Mouse (Mus musculus) liver, embryonic 12.5 days (tissue): Measurements from ENCODE around the gene Slc1a2. TPM values are rescaled to one million over a fixed set of nuclear protein-coding genes. Genes with fewer than 3 reads are reported as not detected.

ENCODE experiments used
- ATAC-seq: fragments of 200-750 bp; cut with Nextera tagmentation; 2 replicates; pipeline ENCODE4 v1.8.0; 2017; ENCODE audit warnings: moderate number of reproducible peaks, mild to moderate bottlenecking, moderate library complexity
- H3K27ac ChIP-seq: fragments of 300-500 bp; sonication (generic); 2 replicates; pipeline ENCODE4 v1.5.1; 2016; ENCODE audit warnings: mild to moderate bottlenecking
- H3K27me3 ChIP-seq: fragments of 300-500 bp; sonication (generic); replicated peaks from 2 replicates; pipeline ENCODE4 v1.6.1; 2016; ENCODE audit warnings: mild to moderate bottlenecking, moderate library complexity
- H3K36me3 ChIP-seq: fragments of 300-500 bp; sonication (generic); 2 replicates; pipeline ENCODE4 v1.6.1; 2016; ENCODE audit warnings: mild to moderate bottlenecking, moderate library complexity
- H3K4me1 ChIP-seq: fragments of 300-500 bp; sonication (generic); 2 replicates; pipeline ENCODE4 v1.6.1; 2016
- H3K4me2 ChIP-seq: fragments of 300-500 bp; sonication (generic); 2 replicates; pipeline ENCODE4 v1.6.1; 2016; ENCODE audit warnings: mild to moderate bottlenecking, moderate library complexity
- H3K4me3 ChIP-seq: fragments of 300-500 bp; sonication (generic); 2 replicates; pipeline ENCODE4 v1.5.1; 2016; ENCODE audit warnings: mild to moderate bottlenecking, moderate library complexity
- H3K9ac ChIP-seq: fragments of 300-500 bp; sonication (generic); 2 replicates; pipeline ENCODE4 v1.6.1; 2016; ENCODE audit warnings: mild to moderate bottlenecking, moderate library complexity
- H3K9me3 ChIP-seq: fragments of 300-500 bp; sonication (generic); replicated peaks from 2 replicates; pipeline ENCODE4 v1.6.1; 2016; ENCODE audit warnings: mild to moderate bottlenecking, moderate library complexity
- WGBS: fragments of 180-500 bp; shearing (Covaris S2); methylation state at CpG from one replicate; pipeline ENCODE4 v1.1.7; 2016; ENCODE audit not compliant: insufficient replicate concordance; 5-methylcytosine and 5-hydroxymethylcytosine counted together
- polyA plus RNA-seq: library from polyadenylated mRNA; unstranded; fragments of >200 nt; fragmentation: Nextera tagmentation; extraction: Ambion mirVana; gene quantifications from 2 replicates; pipeline ENCODE4 v1.2.1, GENCODE M21; 2016

Slc1a2 gene
- polyA plus RNA-seq, 1 experiment from 2014 or later = 0.44 TPM

GRCm38 (mm10) chr2:102774700-102775099, 116.2 kb downstream of the Slc1a2 start:
- no peaks in the 10 kb centered on the region for H3K27me3 ChIP-seq
- 62% methylated on average over 4 of the region's 4 CpGs for WGBS
- H3K36me3 ChIP-seq = no peaks in the 10 kb centered on the region

GRCm38 (mm10) chr2:102775561-102775960, 117.1 kb downstream of the Slc1a2 start:
- H3K27ac ChIP-seq = no peak overlapping the region
- H3K9me3 ChIP-seq = no peaks in the 10 kb centered on the region
- no peaks in the 10 kb centered on the region for H3K4me1 ChIP-seq
- ATAC-seq = no peak
- H3K4me2 ChIP-seq = no peak overlapping the region
- no peaks in the 10 kb centered on the region for H3K36me3 ChIP-seq
- WGBS = 73% methylated on average over 1 of the region's 1 CpGs
- H3K4me3 ChIP-seq = no peak overlapping the region
- H3K9ac ChIP-seq = no peak overlapping the region
- no peaks in the 10 kb centered on the region for H3K27me3 ChIP-seq

More at GRCm38 (mm10) chr2:102774700-102775099, 116.2 kb downstream of the Slc1a2 start:
- H3K4me2 ChIP-seq = no peak overlapping the region
- no peak overlapping the region for H3K4me3 ChIP-seq
- ATAC-seq = no peak
- H3K27ac ChIP-seq = no peak overlapping the region
- no peak overlapping the region for H3K9ac ChIP-seq
- no peaks in the 10 kb centered on the region for H3K9me3 ChIP-seq
- H3K4me1 ChIP-seq = no peaks in the 10 kb centered on the region

- Histone ChIP-seq H3K27ac (no peak overlapping the region), H3K36me3 (no peaks in the 10 kb centered on the region), H3K4me2 (no peak overlapping the region), H3K4me3 (no peak overlapping the region), H3K27me3 (no peaks in the 10 kb centered on the region), H3K4me1 (no peaks in the 10 kb centered on the region), H3K9ac (no peak overlapping the region), H3K9me3 (no peaks in the 10 kb centered on the region)
- WGBS = 77% methylated on average over 3 of the region's 3 CpGs
- no peak for ATAC-seq
These were observed 119.7 kb downstream of the Slc1a2 start for GRCm38 (mm10) chr2:102778208-102778607.

- no peaks in the 10 kb centered on the region for H3K36me3 ChIP-seq
- no peak overlapping the region for H3K9ac ChIP-seq
- no peak overlapping the region for H3K27ac ChIP-seq
- H3K27me3 ChIP-seq = no peaks in the 10 kb centered on the region
- WGBS = 68% methylated on average over 7 of the region's 7 CpGs
- H3K4me3 ChIP-seq = no peak overlapping the region
- no peak for ATAC-seq
- no peaks in the 10 kb centered on the region for H3K4me1 ChIP-seq
- no peak overlapping the region for H3K4me2 ChIP-seq
- H3K9me3 ChIP-seq = no peaks in the 10 kb centered on the region
These were observed 124.3 kb downstream of the Slc1a2 start for GRCm38 (mm10) chr2:102782751-102783150.

- no peaks in the 10 kb centered on the region for H3K27me3 ChIP-seq
- no peaks in the 10 kb centered on the region for H3K9me3 ChIP-seq
- no peaks in the 10 kb centered on the region for H3K4me1 ChIP-seq
- WGBS = 31% methylated on average over 4 of the region's 4 CpGs
- ATAC-seq = no peak
- no peak overlapping the region for H3K4me3 ChIP-seq
- H3K9ac ChIP-seq = no peak overlapping the region
- no peak overlapping the region for H3K27ac ChIP-seq
- H3K4me2 ChIP-seq = no peak overlapping the region
- no peaks in the 10 kb centered on the region for H3K36me3 ChIP-seq
These were observed 127.2 kb downstream of the Slc1a2 start for GRCm38 (mm10) chr2:102785696-102786095.

GRCm38 (mm10) chr2:102791641-102792040, 133.2 kb downstream of the Slc1a2 start:
- Histone ChIP-seq H3K9ac (no peak overlapping the region), H3K27me3 (no peaks in the 10 kb centered on the region), H3K4me2 (no peak overlapping the region), H3K27ac (no peak overlapping the region), H3K36me3 (no peaks in the 10 kb centered on the region), H3K4me3 (no peak overlapping the region), H3K4me1 (no peaks in the 10 kb centered on the region), H3K9me3 (no peaks in the 10 kb centered on the region)
- ATAC-seq = no peak
- 49% methylated on average over 2 of the region's 2 CpGs for WGBS

GRCm38 (mm10) chr2:102792804-102793203, 134.3 kb downstream of the Slc1a2 start:
- H3K27me3 ChIP-seq = no peaks in the 10 kb centered on the region
- WGBS = 64% methylated on average over 6 of the region's 6 CpGs
- no peaks in the 10 kb centered on the region for H3K4me1 ChIP-seq

GRCm38 (mm10) chr2:102795034-102795433, 136.6 kb downstream of the Slc1a2 start:
- H3K36me3 ChIP-seq = no peaks in the 10 kb centered on the region
- no peak for ATAC-seq
- no peak overlapping the region for H3K4me3 ChIP-seq
- H3K27me3 ChIP-seq = no peaks in the 10 kb centered on the region
- no peaks in the 10 kb centered on the region for H3K9me3 ChIP-seq
- no peak overlapping the region for H3K9ac ChIP-seq
- WGBS = 36% methylated on average over 3 of the region's 3 CpGs
- H3K27ac ChIP-seq = no peak overlapping the region
- H3K4me1 ChIP-seq = no peaks in the 10 kb centered on the region
- H3K4me2 ChIP-seq = no peak overlapping the region

More at GRCm38 (mm10) chr2:102792804-102793203, 134.3 kb downstream of the Slc1a2 start:
- Histone ChIP-seq H3K27ac (no peak overlapping the region), H3K36me3 (no peaks in the 10 kb centered on the region), H3K9ac (no peak overlapping the region), H3K9me3 (no peaks in the 10 kb centered on the region), H3K4me3 (no peak overlapping the region), H3K4me2 (no peak overlapping the region)
- no peak for ATAC-seq

- Histone ChIP-seq H3K9me3 (no peaks in the 10 kb centered on the region), H3K4me2 (no peak overlapping the region), H3K4me1 (no peaks in the 10 kb centered on the region), H3K36me3 (no peaks in the 10 kb centered on the region), H3K9ac (no peak overlapping the region), H3K27ac (no peak overlapping the region), H3K4me3 (no peak overlapping the region), H3K27me3 (no peaks in the 10 kb centered on the region)
- ATAC-seq = no peak
- WGBS = 70% methylated on average over 2 of the region's 2 CpGs
These were observed 139.7 kb downstream of the Slc1a2 start for GRCm38 (mm10) chr2:102798149-102798548.

GRCm38 (mm10) chr2:102801899-102802298, 143.4 kb downstream of the Slc1a2 start:
- no peaks in the 10 kb centered on the region for H3K36me3 ChIP-seq
- H3K4me3 ChIP-seq = no peak overlapping the region
- no peaks in the 10 kb centered on the region for H3K4me1 ChIP-seq
- H3K9me3 ChIP-seq = no peaks in the 10 kb centered on the region
- no peak overlapping the region for H3K9ac ChIP-seq
- WGBS = 60% methylated on average over 1 of the region's 1 CpGs
- H3K27me3 ChIP-seq = no peaks in the 10 kb centered on the region
- H3K4me2 ChIP-seq = no peak overlapping the region
- no peak for ATAC-seq
- no peak overlapping the region for H3K27ac ChIP-seq

- H3K4me1 ChIP-seq = no peaks in the 10 kb centered on the region
- no peaks in the 10 kb centered on the region for H3K27me3 ChIP-seq
- ATAC-seq = no peak
- H3K4me3 ChIP-seq = no peak overlapping the region
- no peaks in the 10 kb centered on the region for H3K36me3 ChIP-seq
- 23% methylated on average over 2 of the region's 2 CpGs for WGBS
- H3K9me3 ChIP-seq = no peaks in the 10 kb centered on the region
- no peak overlapping the region for H3K27ac ChIP-seq
- no peak overlapping the region for H3K4me2 ChIP-seq
- H3K9ac ChIP-seq = no peak overlapping the region
These were observed 145.7 kb downstream of the Slc1a2 start for GRCm38 (mm10) chr2:102804109-102804508.

GRCm38 (mm10) chr2:102805283-102805682, 146.8 kb downstream of the Slc1a2 start:
- Histone ChIP-seq H3K4me3 (no peak overlapping the region), H3K9ac (no peak overlapping the region), H3K36me3 (no peaks in the 10 kb centered on the region), H3K4me1 (no peaks in the 10 kb centered on the region), H3K4me2 (no peak overlapping the region), H3K27me3 (no peaks in the 10 kb centered on the region), H3K9me3 (no peaks in the 10 kb centered on the region), H3K27ac (no peak overlapping the region)
- 56% methylated on average over 6 of the region's 6 CpGs for WGBS
- ATAC-seq = no peak

- no peak overlapping the region for H3K9ac ChIP-seq
- no peaks in the 10 kb centered on the region for H3K4me1 ChIP-seq
- no peaks in the 10 kb centered on the region for H3K27me3 ChIP-seq
- 61% methylated on average over 4 of the region's 4 CpGs for WGBS
- H3K9me3 ChIP-seq = no peaks in the 10 kb centered on the region
- no peak for ATAC-seq
- no peak overlapping the region for H3K4me3 ChIP-seq
- H3K4me2 ChIP-seq = no peak overlapping the region
- H3K36me3 ChIP-seq = no peaks in the 10 kb centered on the region
- no peak overlapping the region for H3K27ac ChIP-seq
These were observed 147.5 kb downstream of the Slc1a2 start for GRCm38 (mm10) chr2:102805761-102806496.
